Mouse (Mus musculus): ENCODE results near the gene Tesmin.

Tesmin gene

GRCm38 (mm10) chr19:3388629-3389057 is at the start of gene Tesmin:
Tesmin (plus strand) TSS chr19:3388857.
- peak; percentile 92 to 95 for DNase-seq (ENCODE audit: low read depth in 1 of 2, low spot score in 2 of 2)

- DNase-seq (ENCODE audit: low read depth in 1 of 2, low spot score in 2 of 2), result no peak
Measured at GRCm38 (mm10) chr19:3339187-3339586, 49.5 kb upstream of the Tesmin start.

- DNase-seq (ENCODE audit: low read depth in 1 of 2, low spot score in 2 of 2), result no peak
Measured at GRCm38 (mm10) chr19:3341021-3341420, 47.6 kb upstream of the Tesmin start.

- DNase-seq (ENCODE audit: low read depth in 1 of 2, low spot score in 2 of 2), result no peak
Measured at GRCm38 (mm10) chr19:3343929-3344328, 44.7 kb upstream of the Tesmin start.

DNA sequence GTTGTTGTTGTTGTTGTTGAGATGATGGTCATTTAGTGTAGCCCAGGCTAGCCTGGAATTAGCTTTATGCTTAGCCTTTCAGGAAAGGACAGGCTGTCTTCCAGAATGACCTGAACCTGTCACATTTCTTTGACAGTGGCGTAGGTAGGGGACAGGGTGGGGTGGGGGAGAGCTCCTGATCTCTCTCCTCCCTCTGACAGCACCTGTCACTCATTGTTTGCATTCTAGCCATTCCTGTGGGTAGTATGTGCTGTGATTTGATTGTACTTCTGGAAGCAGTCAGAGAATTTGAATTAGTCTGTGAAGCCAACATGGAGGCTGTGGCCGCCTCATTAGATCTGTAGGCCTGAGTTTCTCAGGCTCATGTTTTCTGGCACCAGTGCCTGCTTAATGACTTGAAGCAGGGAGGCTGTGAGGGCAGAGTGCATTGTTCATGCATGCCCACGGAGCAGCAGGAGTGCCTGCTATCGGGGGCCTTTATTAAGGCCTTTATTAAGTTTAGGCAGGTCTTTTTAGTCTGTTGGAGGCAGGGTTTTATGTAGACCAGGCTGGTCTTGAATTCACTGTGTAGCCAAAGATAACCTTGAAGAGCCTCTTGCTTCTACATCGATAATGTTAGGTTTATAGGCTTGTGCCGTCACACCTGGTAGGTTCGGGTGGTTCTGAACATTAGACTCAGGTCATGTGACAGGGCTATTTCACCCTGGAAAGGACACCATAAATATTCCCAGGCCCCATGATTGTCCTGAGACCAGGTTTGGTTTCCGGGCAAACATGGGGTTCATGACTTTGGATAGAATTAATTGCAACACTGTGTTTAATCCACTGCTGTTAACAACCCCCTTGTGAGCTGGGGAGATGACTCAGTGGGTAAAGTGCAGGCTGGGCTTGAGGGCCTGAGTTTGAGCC is 43.8 kb upstream of the Tesmin start:
- DNase-seq (ENCODE audit: low read depth in 1 of 2, low spot score in 2 of 2), result no peak

DNA sequence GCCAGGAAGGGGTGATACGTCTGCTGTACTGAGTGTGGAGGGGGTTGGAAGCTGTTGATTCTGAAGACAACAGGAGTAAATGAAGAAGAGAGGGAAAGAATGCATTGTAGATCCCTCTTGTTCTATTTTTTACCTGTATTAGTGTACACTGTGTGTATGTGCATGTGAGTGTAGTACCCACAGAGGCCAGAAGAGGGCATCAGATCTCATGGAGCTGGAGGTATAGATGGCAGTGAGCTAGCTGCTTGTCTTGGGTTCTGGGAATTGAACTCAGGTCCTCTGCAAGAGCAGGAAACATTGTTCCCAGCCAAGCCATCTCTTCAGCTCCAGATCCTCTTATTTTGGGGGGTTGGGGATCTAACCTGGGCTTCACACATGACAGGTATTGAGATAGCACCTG is 40.9 kb upstream of the Tesmin start:
- no peak for DNase-seq (ENCODE audit: low read depth in 1 of 2, low spot score in 2 of 2)

- DNase-seq (ENCODE audit: low read depth in 1 of 2, low spot score in 2 of 2), result no peak
Measured at GRCm38 (mm10) chr19:3353415-3354111, 35.1 kb upstream of the Tesmin start.

DNA sequence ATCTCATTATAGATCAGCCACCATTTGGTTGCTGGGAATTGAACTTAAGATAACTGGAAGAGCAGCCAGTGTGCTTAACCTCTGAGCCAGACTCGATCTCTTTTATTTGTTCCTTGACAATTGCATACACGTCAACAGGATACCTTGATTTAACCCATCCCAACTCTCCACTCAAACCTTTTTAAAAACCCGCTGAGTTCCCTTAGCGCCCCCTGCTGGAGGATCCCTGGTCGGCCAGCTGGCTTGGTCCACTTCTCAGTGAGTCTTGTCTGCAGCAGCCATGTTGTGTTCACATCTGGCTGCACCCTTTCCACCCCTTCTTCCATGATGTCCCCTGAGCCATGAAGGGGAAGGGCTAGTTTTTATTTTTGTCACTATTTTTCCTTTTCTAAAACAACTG is 33.6 kb upstream of the Tesmin start:
- DNase-seq (ENCODE audit: low read depth in 1 of 2, low spot score in 2 of 2), result no peak

GRCm38 (mm10) chr19:3356516-3356915 is 32.1 kb upstream of the Tesmin start:
- no peak for DNase-seq (ENCODE audit: low read depth in 1 of 2, low spot score in 2 of 2)

DNA sequence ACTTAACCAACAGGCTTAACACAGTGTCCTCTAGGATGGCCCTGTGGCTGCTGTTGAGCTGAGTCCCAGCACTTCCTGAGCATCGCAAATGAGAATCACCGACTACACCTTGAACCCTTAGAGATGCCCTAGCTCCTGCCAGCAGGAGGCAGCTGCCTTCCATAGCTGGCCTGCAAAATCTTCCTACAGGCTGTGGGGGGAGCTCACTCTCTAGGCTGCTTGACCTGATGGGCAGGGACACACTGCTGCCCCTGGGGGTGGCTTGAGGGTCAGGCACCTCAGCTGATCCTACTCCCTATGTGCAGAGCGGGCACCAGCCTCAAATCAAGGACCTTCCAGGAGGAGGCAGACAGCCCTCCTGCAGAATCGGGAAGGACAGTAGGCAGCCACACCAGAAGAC is 31.0 kb upstream of the Tesmin start:
- DNase-seq (ENCODE audit: low read depth in 1 of 2, low spot score in 2 of 2), result no peak

DNA sequence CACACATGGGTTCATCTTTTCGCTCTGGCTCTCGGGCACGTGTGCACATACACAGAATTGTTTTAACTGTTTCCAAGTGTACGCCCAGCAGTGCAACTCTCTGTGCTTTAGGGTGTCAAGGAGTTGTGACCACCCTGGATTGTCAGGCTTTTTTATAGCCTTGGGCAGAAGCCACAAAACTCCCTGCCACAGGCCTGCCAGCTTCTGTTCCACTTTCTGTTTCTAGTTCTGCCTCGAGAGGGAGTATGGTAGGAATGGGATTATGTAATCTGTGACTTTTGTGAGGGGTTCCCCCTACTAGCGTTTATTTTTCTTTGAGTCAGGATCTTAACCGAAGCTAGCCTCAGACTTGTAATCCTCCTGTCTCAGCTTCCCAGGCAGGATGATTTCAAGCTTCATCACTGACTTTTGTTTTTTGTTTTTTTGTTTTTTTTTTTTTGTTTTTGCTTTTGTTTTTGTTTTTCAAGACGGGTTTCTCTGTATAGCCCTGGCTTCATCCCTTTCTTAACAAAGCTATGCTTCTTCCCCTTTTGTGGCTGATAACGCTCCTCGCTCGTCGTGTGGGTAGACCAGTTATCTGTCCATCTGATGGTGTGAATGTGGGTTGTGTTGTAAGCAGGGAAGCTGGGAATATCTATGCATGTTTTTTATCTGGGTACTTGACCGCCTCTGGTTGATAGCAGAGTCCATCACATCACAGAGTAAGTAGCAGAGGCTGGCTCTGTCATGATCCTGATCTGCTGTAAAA is 28.6 kb upstream of the Tesmin start:
- peak; percentile 36 to 45 for DNase-seq (ENCODE audit: low read depth in 1 of 2, low spot score in 2 of 2)

GRCm38 (mm10) chr19:3363510-3363909 is 25.1 kb upstream of the Tesmin start:
- no peak for DNase-seq (ENCODE audit: low read depth in 1 of 2, low spot score in 2 of 2)

DNA sequence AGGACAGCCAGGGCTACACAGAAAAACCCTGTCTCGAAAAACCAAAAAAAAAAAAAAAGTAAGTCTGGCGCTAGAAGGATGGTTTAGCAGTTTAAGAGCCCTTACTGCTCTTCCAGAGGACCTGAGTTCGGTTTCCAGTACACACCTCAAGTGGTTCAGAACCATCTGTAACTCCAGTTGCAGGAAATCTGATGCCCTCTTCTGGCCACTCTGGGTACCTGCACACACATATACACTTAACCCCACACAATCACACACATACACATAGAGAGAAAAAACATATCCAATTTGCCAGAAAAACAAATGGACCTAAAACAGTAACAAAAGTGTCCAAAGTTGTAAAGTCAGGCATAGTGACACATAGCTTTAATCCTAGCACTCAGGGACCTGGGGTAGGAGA is 23.6 kb upstream of the Tesmin start:
- DNase-seq (ENCODE audit: low read depth in 1 of 2, low spot score in 2 of 2), result no peak

DNA sequence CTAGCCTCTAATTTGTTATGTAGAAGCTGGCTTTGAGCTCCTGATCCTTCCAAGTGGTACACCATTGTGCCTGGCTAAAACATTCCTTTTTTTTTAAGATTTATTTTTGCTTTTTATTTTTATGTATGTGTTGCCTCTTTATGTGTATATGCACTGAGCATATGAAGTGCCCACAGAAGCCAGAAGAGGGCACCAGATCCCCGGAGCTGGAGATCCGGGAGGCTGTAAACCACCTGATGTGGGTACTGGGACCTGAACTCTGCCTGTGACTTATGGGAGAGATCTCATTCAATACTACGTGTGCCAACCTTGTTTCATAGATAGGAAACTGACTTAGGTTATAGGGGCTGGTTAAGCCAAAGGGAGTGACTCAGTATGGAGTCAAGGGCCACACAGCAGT is 20.4 kb upstream of the Tesmin start:
- DNase-seq (ENCODE audit: low read depth in 1 of 2, low spot score in 2 of 2), result no peak

- no peak for DNase-seq (ENCODE audit: low read depth in 1 of 2, low spot score in 2 of 2)
Measured at GRCm38 (mm10) chr19:3373380-3373779, 15.3 kb upstream of the Tesmin start.

GRCm38 (mm10) chr19:3374028-3374427 is 14.6 kb upstream of the Tesmin start:
- no peak for DNase-seq (ENCODE audit: low read depth in 1 of 2, low spot score in 2 of 2)

DNA sequence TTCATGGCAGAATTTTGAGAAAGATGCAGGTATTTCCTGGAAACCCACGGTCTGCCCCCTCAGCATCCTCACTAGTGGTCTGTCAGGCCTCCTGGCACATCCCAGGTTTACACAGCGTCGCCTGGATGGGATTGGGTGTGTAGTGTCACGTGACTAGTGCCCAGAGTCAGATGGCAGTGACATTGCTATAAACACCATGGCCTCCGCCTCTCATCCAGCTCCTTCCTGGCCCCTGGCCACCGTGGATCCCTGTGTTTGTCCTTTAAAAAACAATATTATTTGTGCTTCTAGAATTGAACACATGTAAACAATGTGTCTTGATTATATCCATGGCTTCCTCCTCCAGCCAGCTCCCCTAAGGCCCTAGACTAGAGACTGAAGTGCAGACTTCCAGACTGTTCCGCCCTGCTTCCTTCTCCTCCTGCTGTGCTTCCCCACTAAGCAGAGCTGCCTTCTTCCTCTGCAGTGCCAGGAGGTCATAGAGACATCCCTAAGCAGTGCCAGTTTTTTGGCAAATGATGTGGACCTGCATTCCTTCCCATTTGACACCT is 12.6 kb upstream of the Tesmin start:
- DNase-seq (ENCODE audit: low read depth in 1 of 2, low spot score in 2 of 2), result no peak

DNA sequence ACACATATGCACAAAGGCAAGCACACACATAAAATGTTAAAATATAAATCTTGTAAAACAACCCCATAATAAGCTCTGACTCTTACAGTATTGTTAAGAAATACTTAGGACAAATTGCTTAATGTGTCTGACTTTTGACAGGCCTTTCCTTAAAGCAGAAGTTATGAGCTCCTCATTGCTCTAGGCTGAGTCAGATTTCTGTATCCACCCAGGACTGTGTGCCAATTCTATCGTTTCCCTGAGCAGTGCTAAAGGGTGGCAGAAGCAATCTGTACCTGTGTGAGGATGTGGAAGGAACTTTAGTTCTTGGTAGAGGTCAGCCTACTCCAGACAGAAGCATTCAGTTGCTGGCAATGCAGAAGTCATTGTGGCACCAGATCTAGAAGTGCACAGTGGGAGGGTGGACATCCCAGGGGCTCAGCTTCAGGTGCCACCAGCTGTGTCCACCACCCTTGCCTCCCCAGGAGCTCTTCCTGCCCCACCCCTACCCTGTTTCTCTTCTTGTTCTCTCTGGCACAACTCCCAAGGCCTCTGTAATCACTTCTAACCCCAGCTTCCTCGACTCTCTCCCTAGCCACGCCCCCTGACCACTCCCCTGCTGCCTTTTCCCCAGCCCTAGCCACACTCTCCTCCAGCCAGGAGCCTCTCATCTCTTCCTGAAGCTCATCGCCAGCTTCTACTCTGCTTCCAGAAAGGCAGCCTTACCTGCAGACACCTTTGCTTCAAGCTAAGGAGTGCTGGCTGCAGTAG is 11.5 kb upstream of the Tesmin start:
- DNase-seq (ENCODE audit: low read depth in 1 of 2, low spot score in 2 of 2), result peak; percentile 32 to 62

DNA sequence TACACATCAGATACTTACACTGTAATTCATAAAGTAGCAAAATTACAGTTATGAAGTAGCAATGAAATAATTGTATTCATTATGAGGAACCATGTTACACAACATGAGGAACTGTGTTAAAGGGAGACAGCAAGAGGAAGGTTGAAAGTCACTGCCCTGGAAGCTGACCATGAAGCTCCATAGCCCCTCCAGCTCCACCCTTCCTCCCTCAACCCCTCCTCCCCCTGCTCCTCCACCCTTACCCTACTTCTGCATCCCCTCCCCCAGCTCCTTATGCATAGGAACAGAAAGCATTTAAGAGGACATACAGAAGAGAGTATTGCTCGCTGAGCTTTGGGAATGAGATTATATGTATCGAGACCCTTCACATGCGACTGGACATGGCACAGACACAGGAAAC is 10.0 kb upstream of the Tesmin start:
- peak in 1 of 2 experiments; percentile 41 for DNase-seq (ENCODE audit: low read depth in 1 of 2, low spot score in 2 of 2)

DNA sequence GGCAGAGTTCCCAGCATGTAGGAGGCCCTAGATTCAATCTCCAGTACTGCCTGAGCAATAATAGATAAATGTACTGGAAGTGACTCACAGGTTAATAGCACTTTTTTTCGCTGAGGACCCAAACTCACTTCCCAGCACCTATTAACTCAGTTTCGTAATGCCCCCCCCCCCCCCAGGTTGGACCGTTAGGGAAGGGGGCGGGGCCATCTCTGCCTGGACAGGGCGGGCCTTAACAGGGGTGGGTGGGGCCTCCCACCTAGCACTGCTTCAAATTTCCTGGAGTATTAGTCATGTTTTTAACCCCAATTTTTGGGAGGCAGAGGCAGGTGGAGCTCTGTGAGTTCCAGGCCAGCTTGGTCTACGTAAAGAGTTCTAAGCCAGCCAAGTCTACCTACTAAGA is 596 bp upstream of the Tesmin start:
- DNase-seq (ENCODE audit: low read depth in 1 of 2, low spot score in 2 of 2), result no peak

- DNase-seq (ENCODE audit: low read depth in 1 of 2, low spot score in 2 of 2), result peak; percentile 73 to 89
Measured at GRCm38 (mm10) chr19:3389089-3389488, 432 bp downstream of the Tesmin start.
